Mouse (Mus musculus) neural tube, embryonic 13.5 days (tissue): ENCODE results near the gene Gja5. TPM values are rescaled to one million over a fixed set of nuclear protein-coding genes. Genes with fewer than 3 reads are reported as not detected.

Experiments used
- ATAC-seq: fragments of 200-750 bp; cut with Nextera tagmentation; 2 replicates; pipeline ENCODE4 v1.8.0; 2017; ENCODE audit warnings: low read depth, mild to moderate bottlenecking, moderate TSS enrichment, moderate library complexity
- H3K27ac ChIP-seq: fragments of 300-500 bp; sonication (generic); replicated peaks from 2 replicates; pipeline ENCODE4 v1.5.1; 2015; ENCODE audit warnings: moderate library complexity, mild to moderate bottlenecking, inconsistent platforms
- H3K27me3 ChIP-seq: fragments of 300-500 bp; sonication (generic); 2 replicates; pipeline ENCODE4 v1.6.1; 2015; ENCODE audit warnings: mild to moderate bottlenecking, inconsistent platforms
- H3K36me3 ChIP-seq: fragments of 300-500 bp; sonication (generic); 2 replicates; pipeline ENCODE4 v1.6.1; 2015; ENCODE audit warnings: mild to moderate bottlenecking, inconsistent platforms
- H3K4me1 ChIP-seq: fragments of 300-500 bp; sonication (generic); replicated peaks from 2 replicates; pipeline ENCODE4 v1.6.1; 2015; ENCODE audit warnings: inconsistent platforms
- H3K4me2 ChIP-seq: fragments of 300-500 bp; sonication (generic); 2 replicates; pipeline ENCODE4 v1.6.1; 2015; ENCODE audit warnings: inconsistent platforms, mild to moderate bottlenecking, moderate library complexity
- H3K4me3 ChIP-seq: fragments of 300-500 bp; sonication (generic); 2 replicates; pipeline ENCODE4 v1.5.1; 2015; ENCODE audit warnings: mild to moderate bottlenecking, inconsistent platforms
- H3K9ac ChIP-seq: fragments of 300-500 bp; sonication (generic); 2 replicates; pipeline ENCODE4 v1.6.1; 2015; ENCODE audit warnings: moderate library complexity, mild to moderate bottlenecking, inconsistent platforms
- H3K9me3 ChIP-seq: fragments of 300-500 bp; sonication (generic); 2 replicates; pipeline ENCODE4 v1.6.1; 2016; ENCODE audit warnings: inconsistent platforms
- WGBS: fragments of 180-500 bp; shearing (Covaris S2); methylation state at CpG from one replicate; pipeline ENCODE4 v1.1.7; 2015; 5-methylcytosine and 5-hydroxymethylcytosine counted together
- polyA plus RNA-seq: library from polyadenylated mRNA; unstranded; fragments of >200 nt; fragmentation: Nextera tagmentation; extraction: Ambion mirVana; gene quantifications from 2 replicates; pipeline ENCODE4 v1.2.1, GENCODE M21; 2015

Gene Gja5
- polyA plus RNA-seq, 1 experiment from 2014 or later: 5.7 TPM

DNA sequence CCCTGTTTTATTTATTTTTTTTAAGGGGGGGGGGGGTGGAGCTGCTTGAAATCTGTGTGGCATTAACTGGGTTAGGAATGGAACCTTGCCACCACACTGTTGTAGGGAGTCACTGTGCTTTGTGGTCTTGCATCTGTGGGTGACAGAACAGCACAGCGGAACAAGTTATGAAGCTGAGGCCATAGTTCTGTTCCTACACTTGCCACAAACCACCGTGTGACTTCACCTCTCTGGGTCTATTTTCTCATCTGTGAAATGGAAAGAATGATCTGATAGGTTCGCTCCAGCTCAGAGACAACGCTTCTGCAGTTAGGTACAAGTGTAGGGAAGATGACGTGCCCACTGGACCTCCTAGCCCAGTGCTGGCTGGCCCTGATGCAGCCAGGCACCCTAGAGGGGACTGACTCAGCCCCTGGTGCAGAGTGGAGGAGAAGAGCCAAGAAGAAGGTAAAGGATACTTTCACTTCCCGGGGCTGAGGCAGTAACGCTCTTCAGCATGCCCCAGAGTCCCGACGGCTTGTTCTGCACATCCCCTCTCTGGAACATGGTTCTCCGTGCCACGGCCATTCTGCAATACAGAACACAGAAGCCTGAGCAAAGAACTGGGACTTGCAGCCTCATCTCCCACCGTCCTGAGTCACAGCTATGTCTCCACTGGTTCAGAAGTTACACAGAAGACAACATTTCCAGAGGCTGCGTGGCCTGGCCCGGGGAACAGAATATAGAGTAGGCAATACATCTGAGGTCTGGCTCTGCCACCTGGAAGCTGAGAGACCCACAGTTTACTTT, 22.2 kb upstream of the Gja5 start:
- no peak overlapping the region for H3K27ac ChIP-seq
- ATAC-seq: no peak
- no peak overlapping the region for H3K9ac ChIP-seq
- H3K4me2 ChIP-seq: no peak overlapping the region
- H3K4me1 ChIP-seq: no peaks in the 10 kb centered on the region
- WGBS: 94% methylated on average over 14 of the region's 14 CpGs
- H3K36me3 ChIP-seq: peaks cover 79% of the 10 kb centered on the region
- H3K4me3 ChIP-seq: no peak overlapping the region
- H3K27me3 ChIP-seq: no peaks in the 10 kb centered on the region
- H3K9me3 ChIP-seq: no peaks in the 10 kb centered on the region

DNA sequence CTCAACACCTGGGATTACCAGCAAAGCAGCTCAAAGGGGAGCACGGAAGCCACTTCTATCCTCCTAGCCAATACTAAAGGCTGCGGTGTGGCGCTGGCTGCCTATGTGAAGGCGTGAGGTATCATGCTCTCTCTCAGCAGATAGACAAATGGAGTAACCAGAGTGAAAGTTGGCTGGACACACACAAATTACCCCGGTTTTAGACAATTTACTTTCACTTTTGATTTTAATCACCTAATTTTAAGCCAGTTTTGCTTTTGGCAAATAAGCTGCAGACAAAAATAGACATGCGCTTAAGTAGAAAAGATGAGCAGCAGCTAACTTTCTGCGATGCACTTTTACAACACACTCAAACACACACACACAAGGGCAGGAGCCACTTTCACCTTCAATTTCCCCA, 20.8 kb upstream of the Gja5 start:
- no peaks in the 10 kb centered on the region for H3K27me3 ChIP-seq
- no peak overlapping the region for H3K4me2 ChIP-seq
- H3K4me3 ChIP-seq: no peak overlapping the region
- H3K36me3 ChIP-seq: peaks cover 78% of the 10 kb centered on the region
- no peaks in the 10 kb centered on the region for H3K9me3 ChIP-seq
- H3K27ac ChIP-seq: no peak overlapping the region
- H3K4me1 ChIP-seq: no peaks in the 10 kb centered on the region
- H3K9ac ChIP-seq: no peak overlapping the region
- WGBS: 95% methylated on average over 7 of the region's 7 CpGs
- no peak for ATAC-seq

DNA sequence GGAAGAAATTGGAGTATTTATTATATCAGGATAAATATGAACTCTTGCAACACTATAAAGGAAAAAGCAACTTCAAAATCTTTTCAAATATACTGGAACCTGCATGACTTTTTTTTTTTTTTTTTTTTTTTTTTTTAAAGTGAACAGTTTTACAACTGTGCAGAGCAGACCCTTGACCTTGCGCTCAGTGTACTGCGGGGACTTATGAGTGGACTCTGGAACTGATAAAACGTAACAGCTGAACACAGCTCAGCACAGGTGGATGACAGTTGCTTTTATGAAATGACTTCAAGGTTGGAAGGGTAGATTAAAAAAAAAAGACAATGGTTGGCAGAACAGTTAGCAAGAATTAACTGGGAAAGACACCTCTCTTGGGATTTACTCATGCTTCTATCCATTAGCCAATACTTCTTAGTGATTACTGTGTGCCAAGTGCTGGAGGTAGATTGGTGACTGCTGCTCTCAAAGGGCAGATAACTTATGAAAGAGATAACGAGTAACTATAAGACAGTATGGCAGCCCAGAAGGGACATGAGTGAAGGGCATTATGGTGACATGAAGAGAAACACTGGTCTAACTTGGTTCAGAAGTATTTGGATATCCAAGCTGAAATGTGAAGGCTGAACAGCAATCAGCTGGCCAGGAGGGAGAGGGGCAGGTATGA, 2.0 kb upstream of the Gja5 start:
- no peak for ATAC-seq
- no peaks in the 10 kb centered on the region for H3K9me3 ChIP-seq
- no peak overlapping the region for H3K9ac ChIP-seq
- no peak overlapping the region for H3K27ac ChIP-seq
- peaks cover 13% of the 10 kb centered on the region for H3K4me1 ChIP-seq
- H3K36me3 ChIP-seq: peaks cover 8% of the 10 kb centered on the region
- 91% methylated on average over 4 of the region's 4 CpGs for WGBS
- H3K4me3 ChIP-seq: no peak overlapping the region
- no peak overlapping the region for H3K4me2 ChIP-seq
- peaks cover 15% of the 10 kb centered on the region for H3K27me3 ChIP-seq

DNA sequence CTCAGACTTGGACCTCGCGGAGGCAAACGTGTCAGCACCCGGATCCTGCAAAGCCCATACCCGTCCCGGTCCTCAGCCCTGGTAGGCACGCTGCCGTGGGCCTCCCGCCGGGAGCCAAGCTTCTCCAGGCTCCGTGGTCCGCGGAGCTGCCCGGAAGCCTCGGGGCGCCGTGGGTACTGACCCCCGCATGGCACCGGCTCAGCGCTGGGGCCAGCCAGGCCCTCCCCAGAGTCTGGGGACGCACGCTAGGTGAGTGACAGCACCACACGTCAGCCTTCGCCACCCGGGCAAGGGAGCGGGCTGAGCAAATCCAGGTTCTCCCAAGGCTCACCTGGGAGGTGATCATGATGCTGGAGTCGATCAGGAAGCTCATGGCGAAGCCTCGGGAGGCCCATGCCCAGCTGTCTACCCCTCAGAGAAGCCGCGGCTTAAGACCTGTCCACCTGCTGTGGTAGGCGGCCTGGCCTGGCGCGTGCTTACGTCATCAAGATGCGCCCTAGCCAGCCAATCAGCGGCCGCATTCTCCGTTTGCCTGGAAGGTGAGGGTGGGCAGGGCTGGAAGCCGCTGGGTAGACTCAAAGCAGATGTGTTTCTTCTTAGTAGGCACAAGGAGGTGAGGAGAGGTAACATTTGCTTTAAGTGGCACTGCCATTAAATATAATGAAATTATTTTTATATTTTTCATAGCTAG, 503 bp downstream of the Gja5 start, which contains the start of gene Gpr89:
Gene Gpr89, minus strand, starts transcription at position 496 of the 691 bp plus-strand sequence.
- H3K4me1 ChIP-seq: peaks cover 13% of the 10 kb centered on the region
- H3K4me2 ChIP-seq: peak within 1 kb of the TSS; percentile 84
- no peaks in the 10 kb centered on the region for H3K36me3 ChIP-seq
- H3K27ac ChIP-seq: peak within 1 kb of the TSS; percentile 54
- H3K9ac ChIP-seq: peak within 1 kb of the TSS; percentile 95
- no peaks in the 10 kb centered on the region for H3K9me3 ChIP-seq
- peak; percentile 98 for ATAC-seq
- WGBS: under 1% methylated on average over 40 of the region's 40 CpGs
- H3K27me3 ChIP-seq: peaks cover 21% of the 10 kb centered on the region
- peak within 1 kb of the TSS; percentile 99 for H3K4me3 ChIP-seq

DNA sequence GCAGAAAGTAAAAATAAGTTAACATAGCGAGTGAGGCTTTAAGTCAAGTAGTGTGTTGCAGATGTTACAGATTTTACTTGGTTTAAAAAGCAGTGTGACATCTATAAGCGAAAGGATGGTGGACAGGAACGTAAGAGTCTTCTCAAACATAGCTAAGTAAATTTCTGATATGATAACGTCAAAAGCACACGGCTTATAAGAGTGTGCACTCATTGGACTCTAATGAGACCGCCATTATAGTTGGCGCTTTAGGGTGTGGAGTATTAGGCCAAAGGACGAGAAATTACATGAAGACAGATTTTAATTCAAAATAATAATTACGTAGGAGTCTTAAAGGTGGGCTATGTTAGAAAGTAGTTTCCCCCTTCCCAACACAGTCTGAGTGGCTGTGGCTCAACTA, 1.1 kb downstream of the Gja5 start:
- Histone ChIP-seq H3K27me3 (peaks cover 21% of the 10 kb centered on the region), H3K36me3 (no peaks in the 10 kb centered on the region), H3K4me1 (peaks cover 13% of the 10 kb centered on the region), H3K27ac (no peak overlapping the region), H3K9ac (peak overlapping the region; percentile 95), H3K4me3 (peak overlapping the region; percentile 99), H3K9me3 (no peaks in the 10 kb centered on the region), H3K4me2 (peak overlapping the region; percentile 84)
- peak; percentile 49; the same call in 1 of the 2 replicates for ATAC-seq
- 58% methylated on average over 9 of the region's 9 CpGs for WGBS

DNA sequence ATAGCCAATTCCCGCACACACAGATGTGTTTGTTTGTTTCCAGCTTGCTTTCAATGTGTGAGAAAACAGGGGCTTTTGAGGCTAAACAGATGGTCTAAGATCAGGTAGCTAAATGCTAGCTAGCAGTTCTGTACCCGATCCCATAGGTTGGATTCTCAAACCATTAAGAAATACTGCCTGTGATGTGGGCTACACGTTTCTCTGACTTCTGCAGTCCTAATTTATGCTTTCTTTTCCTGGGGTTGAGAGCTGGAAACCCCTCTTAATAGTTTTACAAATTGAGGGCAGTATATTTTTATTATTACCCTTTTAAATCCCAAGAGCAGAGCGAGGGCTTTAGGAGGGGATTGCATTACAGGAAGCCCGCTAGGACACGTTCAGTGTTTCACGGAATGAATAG, 16.5 kb downstream of the Gja5 start:
- no peak overlapping the region for H3K27ac ChIP-seq
- no peaks in the 10 kb centered on the region for H3K4me1 ChIP-seq
- H3K36me3 ChIP-seq: no peaks in the 10 kb centered on the region
- 55% methylated on average over 7 of the region's 7 CpGs for WGBS
- ATAC-seq: no peak
- no peaks in the 10 kb centered on the region for H3K27me3 ChIP-seq
- no peak overlapping the region for H3K9ac ChIP-seq
- no peak overlapping the region for H3K4me3 ChIP-seq
- H3K9me3 ChIP-seq: no peaks in the 10 kb centered on the region
- H3K4me2 ChIP-seq: no peak overlapping the region

DNA sequence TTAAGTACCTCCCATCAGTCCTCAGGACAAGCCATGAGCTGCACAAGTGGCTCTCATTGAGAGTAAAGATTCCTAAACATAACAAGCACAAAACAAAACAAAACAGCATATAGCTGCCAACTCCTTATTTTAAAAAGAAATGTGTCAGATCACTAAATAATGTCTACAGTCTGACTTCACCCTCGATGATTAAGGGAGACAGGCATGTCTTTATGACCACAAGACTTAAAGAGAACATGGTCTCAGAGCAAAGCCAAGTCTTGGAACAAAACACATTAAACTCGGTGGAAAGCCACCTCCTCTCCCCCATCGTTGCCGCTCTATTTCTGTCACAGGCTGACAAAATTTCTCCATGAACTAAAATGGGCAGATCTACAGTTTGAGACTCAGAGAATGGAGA, 20.1 kb downstream of the Gja5 start:
- Histone ChIP-seq H3K36me3 (no peaks in the 10 kb centered on the region), H3K9ac (no peak overlapping the region), H3K27ac (no peak overlapping the region), H3K4me2 (no peak overlapping the region), H3K27me3 (no peaks in the 10 kb centered on the region), H3K9me3 (no peaks in the 10 kb centered on the region), H3K4me3 (no peak overlapping the region), H3K4me1 (no peaks in the 10 kb centered on the region)
- 81% methylated on average over 4 of the region's 4 CpGs for WGBS
- ATAC-seq: no peak

DNA sequence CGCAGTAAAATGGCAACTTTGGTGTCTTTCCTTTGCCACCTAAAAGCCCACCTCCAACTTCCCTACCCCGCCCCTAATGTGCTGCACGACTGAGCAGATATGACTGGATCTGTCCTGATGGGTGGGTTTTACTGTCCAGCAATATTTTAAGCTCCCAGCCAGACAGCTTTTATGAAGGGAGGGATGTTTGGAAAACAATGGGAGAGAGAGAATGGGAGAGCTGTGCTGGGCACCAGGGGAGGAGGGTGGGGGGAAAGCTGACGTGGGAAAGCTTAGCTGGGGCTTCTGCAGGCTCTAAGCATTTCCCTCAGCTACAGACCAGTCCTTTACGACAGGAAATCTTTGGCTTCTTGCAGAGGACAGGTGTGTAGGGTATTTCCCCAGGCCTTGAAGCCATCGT, 21.4 kb downstream of the Gja5 start, which contains the start of gene Gja8:
Gene Gja8, minus strand, starts transcription at position 101 of the 400 bp plus-strand sequence.
- Histone ChIP-seq H3K4me2 (no peak within 1 kb of the TSS), H3K36me3 (no peaks in the 10 kb centered on the region), H3K4me3 (no peak within 1 kb of the TSS), H3K27me3 (no peaks in the 10 kb centered on the region), H3K9me3 (no peaks in the 10 kb centered on the region), H3K9ac (no peak within 1 kb of the TSS), H3K4me1 (peaks cover 5% of the 10 kb centered on the region), H3K27ac (no peak within 1 kb of the TSS)
- WGBS: 57% methylated on average over 6 of the region's 6 CpGs
- ATAC-seq: no peak

DNA sequence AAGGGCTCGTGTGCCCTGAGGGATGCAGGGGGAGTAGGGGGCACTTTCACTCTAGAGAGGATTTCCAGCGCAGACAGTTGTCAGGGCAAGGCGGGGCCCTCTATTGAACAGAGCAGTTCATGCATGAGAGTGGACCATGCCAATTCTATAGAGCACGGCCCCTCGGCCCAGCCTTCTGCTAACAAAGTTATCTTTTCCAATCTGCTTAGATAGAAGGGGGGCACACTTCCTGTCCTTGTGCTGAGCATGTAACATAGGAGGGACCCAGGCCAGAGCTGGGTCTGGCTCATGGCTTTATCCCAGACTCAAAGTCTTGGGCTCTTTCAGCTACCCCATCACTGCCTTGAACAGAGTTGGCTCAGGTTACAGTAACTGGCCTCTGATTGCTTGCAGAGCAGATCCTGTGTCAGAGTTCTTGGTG, 26.8 kb downstream of the Gja5 start:
- H3K36me3 ChIP-seq: no peaks in the 10 kb centered on the region
- peaks cover 11% of the 10 kb centered on the region; the same call in 1 of the 2 replicates for H3K27me3 ChIP-seq
- H3K9ac ChIP-seq: no peak overlapping the region
- no peak overlapping the region for H3K27ac ChIP-seq
- H3K4me2 ChIP-seq: no peak overlapping the region
- H3K4me1 ChIP-seq: peaks cover 18% of the 10 kb centered on the region
- no peak overlapping the region for H3K4me3 ChIP-seq
- 29% methylated on average over 5 of the region's 5 CpGs for WGBS
- no peaks in the 10 kb centered on the region for H3K9me3 ChIP-seq
- peak; percentile 72; the same call in 1 of the 2 replicates for ATAC-seq

DNA sequence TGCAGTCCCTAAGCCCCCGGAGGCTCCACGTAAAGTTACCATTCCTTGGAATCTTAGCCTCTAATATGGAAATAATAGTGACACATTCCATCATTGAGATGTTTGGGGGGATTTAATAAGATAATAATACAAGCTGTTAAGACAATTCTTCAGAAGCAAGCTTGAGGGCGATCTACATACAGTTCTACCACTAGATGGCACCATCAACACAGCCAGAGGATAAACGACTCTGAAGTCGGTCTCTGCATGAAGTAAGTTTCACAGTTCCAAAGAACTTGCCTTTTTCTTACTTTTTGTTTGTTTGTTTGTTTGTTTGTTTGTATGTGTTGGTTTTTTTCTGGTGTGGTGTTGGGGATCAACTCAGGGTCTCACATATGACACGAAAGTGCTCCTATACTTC, 31.7 kb downstream of the Gja5 start:
- 11% methylated on average over 6 of the region's 6 CpGs for WGBS
- H3K27me3 ChIP-seq: peaks cover 9% of the 10 kb centered on the region; the same call in 1 of the 2 replicates
- no peak overlapping the region for H3K4me2 ChIP-seq
- no peak for ATAC-seq
- H3K27ac ChIP-seq: no peak overlapping the region
- no peaks in the 10 kb centered on the region for H3K36me3 ChIP-seq
- H3K4me1 ChIP-seq: peaks cover 35% of the 10 kb centered on the region
- no peak overlapping the region for H3K9ac ChIP-seq
- H3K4me3 ChIP-seq: no peak overlapping the region
- H3K9me3 ChIP-seq: no peaks in the 10 kb centered on the region

DNA sequence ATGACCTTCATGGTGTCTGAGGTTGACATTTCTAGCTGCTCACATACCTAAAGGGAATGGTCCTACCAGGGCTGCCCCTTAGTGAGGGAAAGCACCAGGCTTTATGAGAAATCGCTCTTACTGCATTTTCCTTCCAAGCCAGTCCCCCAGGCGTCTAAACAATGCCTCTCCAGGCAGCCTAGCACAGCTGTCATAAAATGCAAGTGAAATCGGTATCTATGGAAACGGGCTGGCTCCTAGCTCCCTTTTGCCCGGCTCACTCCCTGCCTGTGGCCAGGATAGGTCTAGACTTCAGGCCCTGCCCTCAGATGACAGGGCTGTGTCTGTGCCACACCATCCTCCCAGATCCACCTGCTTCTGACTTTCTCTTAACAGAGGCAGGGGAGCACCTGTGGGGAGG, 33.1 kb downstream of the Gja5 start:
- ATAC-seq: peak; percentile 85
- Histone ChIP-seq H3K27me3 (peaks cover 8% of the 10 kb centered on the region; the same call in 1 of the 2 replicates), H3K9ac (0 out of 2 replicates have a peak overlapping the region, but pooled peaks have one; percentile 9), H3K36me3 (no peaks in the 10 kb centered on the region), H3K9me3 (no peaks in the 10 kb centered on the region), H3K4me2 (0 out of 2 replicates have a peak overlapping the region, but pooled peaks have one; percentile 15), H3K27ac (peak overlapping the region; percentile 9; the same call in 1 of the 2 replicates), H3K4me3 (no peak overlapping the region), H3K4me1 (peaks cover 31% of the 10 kb centered on the region)
- 2% methylated on average over 5 of the region's 5 CpGs for WGBS

DNA sequence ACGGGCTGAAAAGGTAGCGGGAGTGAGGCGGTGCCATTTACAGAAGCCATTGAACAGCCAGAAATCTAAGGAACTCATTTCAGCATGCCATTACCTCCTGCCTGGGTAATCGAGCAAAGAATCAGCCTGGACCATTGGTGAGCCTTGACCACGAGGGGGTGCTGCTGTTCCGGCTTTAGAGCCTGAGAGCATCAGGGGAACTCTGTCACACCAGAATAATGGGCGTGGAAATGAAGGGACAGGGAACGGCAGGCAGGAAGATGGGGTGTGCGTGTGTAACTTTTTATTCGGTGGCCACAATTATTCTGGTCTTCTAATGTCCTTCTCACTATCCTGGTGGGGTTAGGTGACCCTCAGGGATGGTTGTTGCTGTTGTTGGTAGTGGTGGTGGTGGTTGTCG, 34.2 kb downstream of the Gja5 start:
- H3K4me1 ChIP-seq: peaks cover 24% of the 10 kb centered on the region
- no peak overlapping the region for H3K27ac ChIP-seq
- H3K27me3 ChIP-seq: peaks cover 8% of the 10 kb centered on the region; the same call in 1 of the 2 replicates
- 0 out of 2 replicates have a peak overlapping the region, but pooled peaks have one; percentile 31 for H3K9ac ChIP-seq
- H3K9me3 ChIP-seq: peaks cover 6% of the 10 kb centered on the region; the same call in 1 of the 2 replicates
- no peaks in the 10 kb centered on the region for H3K36me3 ChIP-seq
- 6% methylated on average over 11 of the region's 11 CpGs for WGBS
- peak overlapping the region; percentile 26 for H3K4me3 ChIP-seq
- peak; percentile 69 for ATAC-seq
- peak overlapping the region; percentile 43 for H3K4me2 ChIP-seq
